Mouse (Mus musculus): ENCODE data around the gene Myadml2.

Gene Myadml2

DNA sequence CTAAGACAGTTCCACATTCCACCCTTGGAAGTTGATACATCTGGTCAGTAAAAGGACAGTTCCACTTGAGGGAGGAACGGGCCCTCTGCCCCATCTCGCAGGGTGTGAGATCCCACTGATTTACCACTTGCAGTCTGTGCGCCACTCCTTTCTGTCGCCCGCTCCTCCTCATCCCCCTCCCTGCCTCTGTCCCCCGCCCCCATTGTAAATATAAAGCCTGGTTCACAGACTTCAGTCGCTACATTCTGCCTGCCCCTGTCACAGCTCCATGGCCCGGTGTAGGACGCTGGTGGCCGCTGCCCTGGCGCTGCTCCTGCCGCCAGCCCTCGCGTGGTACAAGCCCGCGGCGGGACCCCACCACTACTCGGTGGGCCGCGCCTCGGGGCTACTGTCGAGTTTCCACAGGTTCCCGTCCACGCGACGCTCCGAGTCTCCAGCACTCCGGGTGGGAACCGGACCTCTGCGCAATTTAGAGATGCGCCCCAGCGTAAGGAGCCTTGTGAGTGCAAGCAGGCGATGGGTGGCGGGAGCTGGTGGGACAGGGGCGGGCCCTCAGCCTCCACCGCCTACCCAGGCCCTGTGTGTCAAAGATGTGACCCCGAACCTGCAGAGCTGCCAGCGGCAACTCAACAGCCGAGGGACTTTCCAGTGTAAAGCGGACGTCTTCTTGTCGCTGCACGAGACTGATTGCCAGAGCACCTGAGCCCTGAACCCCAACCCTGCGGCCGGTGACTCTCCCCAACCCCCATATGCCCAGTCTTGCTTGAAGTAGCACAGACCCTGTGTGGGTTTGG lies 39.5 kb downstream of the Myadml2 start, which contains the start of gene Npb:
Gene Npb, plus strand, starts transcription at position 237 of the 794 bp plus-strand sequence.
- DNase-seq = no peak

DNA sequence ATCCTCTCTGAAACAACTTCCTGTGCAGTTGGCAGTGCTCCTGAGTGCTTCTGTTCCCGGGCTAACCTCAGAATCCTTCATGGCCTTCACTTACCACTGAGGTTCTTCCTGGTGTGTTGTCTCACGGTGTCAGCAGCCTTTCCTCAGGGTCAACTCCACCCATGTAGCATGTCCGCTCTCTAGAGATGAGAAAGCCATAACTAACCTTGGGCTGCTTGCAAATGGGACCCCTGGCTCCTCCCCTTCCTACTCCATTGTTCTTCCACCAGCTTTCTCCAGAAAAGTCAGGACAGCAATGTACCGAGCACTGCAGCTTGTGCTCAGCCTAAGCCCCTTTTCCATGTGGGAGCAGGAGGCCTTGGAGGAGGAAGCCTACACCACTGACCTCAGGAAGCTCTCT lies 41.2 kb downstream of the Myadml2 start:
- no peak for DNase-seq

DNA sequence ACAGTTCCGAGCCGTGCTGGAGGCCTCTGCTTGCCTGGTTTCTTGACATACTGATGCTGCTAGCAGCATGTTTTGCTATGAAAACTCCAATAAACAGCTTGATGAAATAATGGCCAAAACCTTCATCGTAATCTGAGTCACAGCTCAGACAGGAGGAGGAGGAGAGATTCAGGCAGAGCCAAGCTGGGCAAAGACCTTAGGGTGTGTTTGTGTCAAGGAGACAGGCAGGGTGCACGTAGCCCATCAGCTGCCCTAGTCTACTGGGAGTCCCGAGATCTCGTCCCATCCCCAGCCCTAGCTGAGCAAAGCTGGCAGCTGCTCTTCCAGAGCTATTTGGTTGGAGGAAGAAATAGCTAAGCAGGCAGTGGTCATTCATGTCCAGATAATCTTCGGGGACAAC lies 42.3 kb downstream of the Myadml2 start:
- no peak for DNase-seq

DNA sequence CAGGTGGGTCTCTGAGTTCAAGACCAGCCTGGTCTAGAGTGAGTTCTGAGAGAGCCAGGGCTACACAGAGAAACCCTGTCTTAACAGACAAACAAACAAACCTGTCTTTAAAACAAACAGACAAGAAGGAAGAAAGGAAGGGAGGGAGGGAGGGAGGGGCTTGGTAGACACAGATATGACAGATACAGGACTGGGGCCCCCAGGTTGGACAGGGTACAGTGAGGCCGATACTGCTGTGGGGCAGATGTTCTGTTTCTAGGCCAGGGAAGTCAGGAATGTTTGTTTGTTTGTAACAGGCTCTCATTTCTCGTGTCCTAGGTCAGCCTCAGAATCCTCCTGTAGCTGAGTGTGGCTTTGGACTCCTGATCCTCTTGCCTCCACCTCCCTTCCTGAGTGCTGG lies 44.4 kb downstream of the Myadml2 start:
- no peak for DNase-seq

DNA sequence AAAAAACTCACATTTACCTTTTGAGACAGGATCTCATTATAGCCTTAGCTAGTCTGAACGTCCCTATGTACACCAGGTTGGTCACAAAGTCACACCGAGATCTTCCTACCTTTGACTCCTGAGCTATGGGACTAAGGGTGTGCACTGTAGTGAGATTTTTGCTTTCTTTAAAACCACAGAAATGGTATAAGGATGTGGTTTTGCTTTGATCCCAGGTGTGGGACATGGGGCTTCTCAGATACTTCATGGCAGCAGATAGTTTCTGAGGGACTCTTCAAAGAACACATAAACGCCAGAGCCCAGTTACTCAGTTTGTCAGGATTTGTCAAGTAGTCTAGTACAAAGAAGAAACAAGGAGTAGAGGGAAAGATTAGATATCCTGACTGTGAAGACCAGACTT lies 47.2 kb downstream of the Myadml2 start:
- no peak for DNase-seq

DNA sequence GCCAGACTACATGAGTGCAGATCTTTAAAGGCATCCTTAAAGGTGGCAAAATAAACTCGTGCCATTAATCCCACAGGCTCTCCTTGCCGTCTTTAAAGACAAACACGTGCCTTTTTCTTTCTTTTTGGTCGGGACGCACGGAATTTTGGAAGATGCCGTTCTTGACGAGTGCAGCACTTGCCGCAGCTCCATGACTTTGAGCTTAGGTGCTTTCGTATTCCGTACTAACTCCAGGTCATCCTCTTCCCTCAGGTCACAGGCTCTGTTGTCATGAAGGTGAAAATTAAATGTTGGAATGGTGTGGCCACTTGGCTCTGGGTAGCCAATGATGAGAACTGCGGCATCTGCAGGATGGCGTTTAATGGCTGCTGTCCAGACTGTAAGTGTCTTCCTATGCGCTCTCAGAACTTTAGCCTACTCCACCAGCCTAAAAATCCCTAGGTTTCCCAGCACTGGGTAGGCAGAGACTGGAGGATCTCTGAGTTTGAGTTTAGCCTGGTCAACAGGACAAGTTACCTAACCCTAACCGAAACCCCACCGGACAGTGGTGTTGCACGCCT lies 48.9 kb downstream of the Myadml2 start:
- DNase-seq = no peak

DNA sequence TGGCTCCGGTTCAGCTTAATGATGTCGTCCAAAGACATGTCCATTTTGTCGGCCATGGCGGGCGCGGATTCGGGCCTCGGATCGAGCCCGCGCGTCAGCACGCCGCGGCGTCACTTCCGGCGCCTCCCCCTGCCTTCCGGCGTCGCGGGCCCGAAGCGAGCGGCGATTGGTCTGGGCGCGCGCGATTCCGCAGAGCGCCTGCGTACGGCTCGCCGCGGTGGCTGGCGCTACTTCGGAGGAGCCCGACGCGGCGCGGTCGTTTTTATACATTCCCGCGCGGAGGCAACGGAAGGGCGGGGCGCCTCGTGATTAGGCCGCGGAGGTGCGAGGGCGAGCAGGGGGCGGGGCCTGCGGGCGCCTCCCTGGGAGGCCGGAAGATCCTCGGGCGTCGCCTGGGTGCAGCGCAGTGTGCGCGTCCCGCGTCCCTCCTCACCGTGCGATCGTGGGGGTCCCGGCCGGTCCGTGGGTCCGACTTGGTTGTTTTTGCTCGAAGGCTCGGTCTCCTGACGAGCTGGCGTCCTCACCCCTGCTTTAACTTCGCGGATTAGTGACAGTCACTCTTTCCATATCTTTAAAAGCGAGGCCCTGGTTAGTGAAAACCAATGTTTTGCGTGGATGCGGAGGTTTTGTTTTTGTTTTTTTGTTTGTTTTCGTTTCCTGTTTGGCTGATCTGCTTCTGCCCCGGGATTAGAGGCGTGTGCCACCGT lies 49.5 kb downstream of the Myadml2 start, which contains the start of the genes Alyref and Anapc11:
Gene Alyref, minus strand, starts transcription at position 83 of the 707 bp plus-strand sequence.
Gene Anapc11, plus strand, starts transcription at position 139 of the 707 bp plus-strand sequence.
- DNase-seq = peak; percentile 96

DNA sequence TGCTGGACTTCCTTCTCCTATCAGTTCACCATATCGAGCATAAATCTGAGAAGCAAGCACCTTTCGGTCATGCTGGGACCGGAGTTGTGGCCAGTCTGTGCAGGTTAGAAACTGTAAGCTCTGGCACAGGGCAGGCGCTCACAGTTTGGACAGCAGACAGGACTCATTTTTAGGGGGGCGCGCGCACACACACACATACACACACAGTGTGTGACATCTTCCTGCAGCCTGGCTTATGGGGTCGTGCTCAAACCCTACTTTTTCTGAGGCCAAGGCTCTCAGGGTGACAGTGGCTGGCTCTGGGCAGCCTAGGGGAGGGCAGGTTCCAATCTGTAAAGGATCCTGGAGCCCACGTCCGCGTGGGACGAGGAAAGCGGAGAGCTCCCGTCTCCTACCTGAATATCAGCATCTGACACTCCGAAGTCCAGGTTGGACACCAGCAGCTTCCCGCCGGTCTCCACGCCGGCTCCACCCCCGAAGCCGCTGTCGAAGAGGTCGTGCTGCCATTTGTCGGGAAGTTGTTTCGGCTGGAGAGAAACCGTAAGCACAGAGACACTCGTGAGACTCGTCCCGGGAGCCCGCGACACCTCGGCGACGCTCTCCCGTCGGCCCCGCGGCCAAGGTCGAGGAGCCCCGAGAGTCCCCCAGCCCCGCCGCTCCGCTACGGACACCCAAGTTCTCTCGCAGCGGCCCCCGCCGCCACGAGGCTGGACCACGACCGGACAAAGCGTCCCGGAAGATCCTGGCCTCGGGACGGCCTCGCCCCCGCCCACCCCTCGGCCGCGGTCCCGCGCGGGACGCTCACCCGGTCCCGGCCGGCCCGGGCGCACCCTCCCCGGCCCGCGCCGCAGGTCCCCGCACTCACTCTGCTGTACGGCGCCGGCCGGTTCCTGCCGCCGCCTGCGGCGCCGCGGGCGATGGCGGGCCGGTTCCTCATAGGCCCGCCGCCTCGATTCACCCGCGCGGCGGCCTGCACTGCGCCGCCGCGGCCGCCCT lies 50.4 kb downstream of the Myadml2 start:
- DNase-seq = no peak

Measured in right cerebral cortex, adult 18-20 months (tissue).